Mouse (Mus musculus) left cerebral cortex, postnatal 10 days (tissue): Measurements from ENCODE around the gene Spns3. TPM values are rescaled to one million over a fixed set of nuclear protein-coding genes. Genes with fewer than 3 reads are reported as not detected.
A peak's percentile ranks its signal among the peaks of the same experiment; 100 is the strongest.

Experiments used
- DNase-seq, 2 experiments: peaks; one replicate each; pipeline ENCODE4 v3.0.0; 2021 to 2022; ENCODE audit warnings: low spot score in 2 of 2, mixed read lengths in 1 of 2; ENCODE audit errors: extremely low spot score in 1 of 2
- intact Hi-C: fragments of 180-260 bp; cut with DNase I; formaldehyde crosslinking; loops from one replicate; pipeline ENCODE4 v1.15.1; 2025
- total RNA-seq, 2 experiments: library from RNA; stranded (reverse); gene quantifications; 2 replicates each; pipeline ENCODE4 v1.2.3; 2021

Spns3 gene
- total RNA-seq, 2 experiments from 2014 or later: 0.11 TPM; not detected in 1

- intact Hi-C loops: no loop called here
Measured at GRCm38 (mm10) chr11:72523711-72524110, 26.6 kb downstream of the Spns3 start.

DNA sequence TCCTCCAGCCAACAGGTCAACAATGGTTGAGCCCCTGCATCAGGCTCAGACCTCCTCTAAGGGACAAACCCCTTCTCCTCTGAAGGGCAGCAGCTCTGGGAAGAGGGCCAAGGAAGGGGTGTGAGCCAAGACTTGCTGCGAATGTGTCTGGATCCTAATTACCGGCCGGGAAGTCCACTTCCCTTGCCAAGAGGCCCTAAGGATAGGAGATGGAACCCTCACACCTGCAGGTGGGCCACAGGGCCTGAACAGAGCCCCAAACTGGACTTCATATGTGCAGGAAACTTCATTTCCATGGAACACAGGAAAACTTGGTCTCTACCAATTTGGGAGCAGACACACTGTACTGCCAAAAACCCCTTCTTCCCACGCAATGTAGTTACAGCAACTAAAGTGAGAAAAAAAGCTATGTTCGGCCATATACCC is 27.7 kb downstream of the Spns3 start:
- intact Hi-C loops: no loop called here
- peak; percentile 37 to 66 for DNase-seq

More at GRCm38 (mm10) chr11:72523711-72524110, 26.6 kb downstream of the Spns3 start:
- no peak for DNase-seq

DNA sequence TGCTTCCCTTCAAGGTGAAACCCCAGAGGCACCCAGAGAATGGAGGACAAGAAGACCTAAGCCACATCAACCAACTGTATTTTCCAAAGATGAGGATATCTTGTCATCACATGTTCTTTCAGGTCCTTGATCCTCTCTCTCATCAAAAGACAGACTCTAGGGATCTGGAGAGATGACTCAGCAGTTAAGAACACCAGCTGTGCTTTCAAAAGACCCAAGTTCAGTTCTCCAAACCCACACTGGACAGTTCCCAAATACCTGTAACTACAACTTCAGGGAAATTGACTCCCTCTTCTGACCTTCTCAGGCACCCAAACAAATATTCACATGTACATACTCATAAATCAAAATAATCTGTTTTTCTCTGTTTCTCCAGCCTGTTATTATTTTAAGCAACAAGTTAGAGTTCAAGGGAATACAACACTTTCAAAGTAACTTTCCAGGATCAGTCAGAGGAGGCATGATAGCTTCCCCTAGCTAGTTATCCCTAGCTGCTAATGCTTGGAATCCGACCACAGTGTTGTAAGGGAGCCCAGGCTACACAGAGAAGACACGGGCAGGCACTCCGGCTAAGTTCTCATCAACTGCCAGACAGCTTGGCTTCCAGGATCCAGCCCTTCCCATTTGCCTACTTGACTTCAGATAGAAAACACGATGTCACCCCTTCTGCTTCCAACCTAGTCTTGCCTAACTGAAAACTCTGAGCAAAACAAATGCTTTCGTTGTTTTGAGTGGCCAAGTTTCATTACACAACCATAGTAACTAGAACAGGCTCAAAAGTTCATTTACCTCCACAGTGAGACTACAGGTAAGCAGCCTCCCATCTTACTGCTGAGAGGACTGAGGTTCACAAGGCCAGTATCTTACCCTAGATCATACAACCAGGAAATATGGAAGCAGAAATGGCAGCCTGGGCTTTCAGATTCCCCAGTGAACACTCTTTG is 28.4 kb downstream of the Spns3 start:
- no peak for DNase-seq
- intact Hi-C loops: no loop called here

DNA sequence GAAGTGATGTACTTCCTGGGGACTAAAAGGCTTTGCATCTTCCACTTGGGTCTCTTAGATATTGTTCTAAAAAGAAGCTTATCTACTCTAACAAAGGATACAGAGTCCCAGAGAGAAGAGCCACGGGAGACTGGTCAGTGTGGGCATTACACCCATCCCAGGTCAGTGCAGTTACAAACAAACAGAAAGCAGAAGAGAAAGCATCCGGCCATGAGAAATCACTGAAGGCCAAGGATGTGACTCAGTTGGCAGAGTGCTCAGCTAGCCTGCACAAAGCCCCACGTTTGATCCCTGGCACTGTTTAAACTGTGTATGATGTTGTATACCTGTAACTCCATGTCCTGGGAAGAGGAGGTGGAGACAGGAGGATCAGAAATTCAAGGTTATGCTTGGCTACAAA is 30.4 kb downstream of the Spns3 start:
- intact Hi-C loops: no loop called here
- no peak for DNase-seq

- intact Hi-C loops: no loop called here
- no peak for DNase-seq
Measured at GRCm38 (mm10) chr11:72519189-72519588, 31.1 kb downstream of the Spns3 start.

DNA sequence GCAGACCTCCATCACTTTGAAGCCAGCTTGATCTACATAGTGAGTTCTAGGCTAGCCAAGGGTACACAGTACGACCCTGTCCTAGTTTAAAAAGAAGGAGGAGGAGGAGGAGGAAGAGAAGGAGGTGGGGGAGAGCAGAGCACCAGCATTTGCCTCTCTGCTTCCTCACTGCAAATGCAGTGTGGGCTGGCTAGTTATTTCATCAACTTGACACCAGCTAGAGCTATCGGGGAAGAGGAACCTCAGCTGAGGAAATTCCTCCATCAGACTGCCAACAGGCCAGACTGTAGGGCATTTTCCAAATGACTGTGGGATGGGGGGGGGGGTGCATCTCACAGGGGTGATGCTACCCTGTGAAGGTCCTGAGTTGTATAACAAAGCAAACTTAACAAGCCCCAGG is 31.9 kb downstream of the Spns3 start:
- intact Hi-C loops: no loop called here
- no peak for DNase-seq

GRCm38 (mm10) chr11:72514967-72515366 is 35.3 kb downstream of the Spns3 start:
- intact Hi-C loops: no loop called here
- DNase-seq: no peak

GRCm38 (mm10) chr11:72508651-72509050 is 41.7 kb downstream of the Spns3 start:
- intact Hi-C loops: no loop called here
- no peak for DNase-seq

DNA sequence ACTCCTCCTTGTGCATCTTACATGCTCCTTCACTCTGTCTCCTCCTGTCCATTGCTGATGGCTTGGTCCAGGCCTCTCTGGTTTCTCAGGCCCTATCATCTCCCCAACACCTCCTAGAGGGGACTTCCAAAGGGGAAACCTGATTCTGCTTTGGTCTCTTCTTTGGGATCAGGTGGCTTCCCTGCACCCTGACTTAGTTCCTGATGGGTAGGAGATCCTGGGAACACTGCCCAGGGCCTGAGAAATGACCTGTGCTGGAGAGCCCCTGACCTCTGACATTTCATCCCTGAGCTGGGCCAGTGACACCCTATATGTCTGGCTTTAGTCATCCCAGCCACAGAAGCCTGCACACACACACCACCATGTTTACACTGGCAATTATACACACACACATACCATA is 42.7 kb downstream of the Spns3 start:
- intact Hi-C loops: no loop called here
- DNase-seq: no peak

GRCm38 (mm10) chr11:72504016-72504797 is 46.1 kb downstream of the Spns3 start:
- intact Hi-C loops: no loop called here
- DNase-seq: no peak

- no peak for DNase-seq
- intact Hi-C loops: no loop called here
Measured at GRCm38 (mm10) chr11:72503501-72503921, 46.8 kb downstream of the Spns3 start.

- peak in 1 of 2 experiments; percentile 38 for DNase-seq
- intact Hi-C loops: no loop called here
Measured at GRCm38 (mm10) chr11:72502236-72502635, 48.1 kb downstream of the Spns3 start.

DNA sequence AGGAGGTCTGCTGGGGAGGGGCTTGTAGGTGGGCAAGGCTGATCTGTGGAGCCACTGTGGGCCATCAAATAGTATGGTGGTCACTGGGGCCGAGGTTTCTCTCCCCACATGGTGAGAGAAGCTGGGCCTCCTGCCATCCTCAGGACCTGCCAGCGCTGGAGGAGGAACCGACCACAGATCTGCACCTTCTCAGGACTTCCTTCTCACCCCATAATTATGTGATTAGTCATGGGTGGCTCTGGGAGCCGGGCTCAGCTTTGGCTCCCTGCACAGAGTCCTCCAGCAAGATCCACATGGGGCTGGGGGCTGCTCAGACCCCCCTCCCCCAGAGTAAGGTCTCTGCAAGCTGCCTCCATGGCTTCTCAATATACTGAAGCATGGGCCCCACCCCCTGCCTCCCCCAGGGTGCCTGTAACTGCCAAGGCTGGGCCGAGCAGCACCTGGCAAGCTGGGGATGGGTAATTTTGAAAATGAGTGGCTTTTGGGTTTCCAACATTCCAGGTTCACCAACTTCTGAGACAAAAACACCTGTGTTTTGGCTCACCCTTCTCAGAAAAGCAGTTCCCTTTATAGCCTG is 48.8 kb downstream of the Spns3 start:
- DNase-seq: no peak
- intact Hi-C loops: no loop called here

DNA sequence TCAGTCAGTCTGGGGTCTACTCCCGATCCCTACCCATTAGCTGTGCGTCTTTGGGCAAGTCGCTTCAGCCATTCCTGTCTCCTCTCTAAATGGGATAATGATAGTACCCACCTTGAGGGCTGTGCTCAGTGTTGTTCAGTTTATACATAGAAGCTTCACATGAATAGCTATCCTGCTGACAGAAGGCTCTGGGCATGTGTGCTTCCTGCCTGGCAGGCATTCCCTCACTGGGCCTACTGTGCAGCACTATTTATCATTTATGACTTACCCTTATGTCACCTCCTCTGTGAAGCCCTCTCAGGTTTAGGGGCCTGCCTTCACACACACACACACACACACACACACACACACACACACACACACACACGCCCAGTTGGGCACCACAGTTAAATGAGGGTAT is 50.2 kb downstream of the Spns3 start:
- intact Hi-C loops: no loop called here
- DNase-seq: no peak

- DNase-seq: no peak
- intact Hi-C loops: no loop called here
Measured at GRCm38 (mm10) chr11:72497367-72497766, 52.9 kb downstream of the Spns3 start.

DNA sequence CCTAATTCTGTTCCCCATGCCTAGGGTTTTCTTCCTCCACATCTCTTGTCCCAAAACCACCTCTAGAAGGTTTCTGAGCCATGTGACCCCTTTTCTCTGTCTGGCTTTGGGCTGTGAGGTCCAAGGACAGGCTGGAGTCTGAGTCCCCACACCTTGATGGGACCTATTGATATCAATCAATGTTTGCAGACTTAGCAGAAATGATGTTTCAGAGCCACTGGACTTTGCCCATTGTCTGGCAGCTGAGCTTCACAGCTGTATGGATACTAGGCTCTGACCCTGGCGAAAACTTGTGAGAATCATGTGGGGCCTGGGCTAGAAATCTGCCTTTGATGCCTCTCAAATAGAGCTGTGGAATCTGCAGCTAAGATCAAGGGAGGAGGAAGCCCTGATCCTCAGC is 53.5 kb downstream of the Spns3 start:
- no peak for DNase-seq
- intact Hi-C loops: no loop called here

GRCm38 (mm10) chr11:72496066-72496465 is 54.2 kb downstream of the Spns3 start:
- DNase-seq: no peak
- intact Hi-C loops: no loop called here

GRCm38 (mm10) chr11:72494046-72494988 is 56.0 kb downstream of the Spns3 start:
- intact Hi-C loops: loop anchor here (5.0 kb wide), 1 partner anchor 68 kb away; no protein-coding TSS in a partner anchor
- DNase-seq: no peak
